Mouse (Mus musculus) ES-Bruce4 (cell line): Measurements from ENCODE around the gene Tasp1. TPM values are rescaled to one million over a fixed set of nuclear protein-coding genes. Genes with fewer than 3 reads are reported as not detected.

Experiments
- H3K27ac ChIP-seq: 2 replicates; pipeline ENCODE4 v1.5.1; 2012; ENCODE audit warnings: low read length, inconsistent platforms; ENCODE audit not compliant: insufficient read depth
- H3K27me3 ChIP-seq: 2 replicates; pipeline ENCODE4 v1.6.1; 2012; ENCODE audit warnings: mild to moderate bottlenecking, low read length, inconsistent platforms; ENCODE audit not compliant: control insufficient read depth, poor library complexity, insufficient read depth, severe bottlenecking
- H3K36me3 ChIP-seq: 2 replicates; pipeline ENCODE4 v1.6.1; 2012; ENCODE audit warnings: inconsistent platforms, mild to moderate bottlenecking, low read length, moderate library complexity; ENCODE audit not compliant: control insufficient read depth, poor library complexity, insufficient read depth, severe bottlenecking
- H3K4me1 ChIP-seq: one replicate; pipeline ENCODE4 v1.8.1; 2011; ENCODE audit warnings: low read length; ENCODE audit not compliant: control insufficient read depth, insufficient read depth
- H3K4me3 ChIP-seq: 2 replicates; pipeline ENCODE4 v1.5.1; 2011; ENCODE audit warnings: low read depth, mild to moderate bottlenecking, low read length
- H3K9ac ChIP-seq: 2 replicates; pipeline ENCODE4 v1.6.1; 2012; ENCODE audit warnings: low read depth, mild to moderate bottlenecking, inconsistent platforms; ENCODE audit not compliant: poor library complexity, severe bottlenecking
- H3K9me3 ChIP-seq: replicated peaks from 2 replicates; pipeline ENCODE4 v1.6.1; 2012; ENCODE audit warnings: mild to moderate bottlenecking, low read length, inconsistent platforms; ENCODE audit not compliant: control insufficient read depth, poor library complexity, insufficient read depth, severe bottlenecking
- CTCF ChIP-seq: IDR thresholded peaks from one replicate; pipeline ENCODE4 v1.8.1; 2011; ENCODE audit warnings: low read depth, low read length
- EP300 ChIP-seq: IDR thresholded peaks from 2 replicates; pipeline ENCODE4 v1.6.1; 2011; ENCODE audit warnings: low read depth, low read length; ENCODE audit not compliant: insufficient read depth
- POLR2A ChIP-seq: IDR thresholded peaks from one replicate; pipeline ENCODE4 v1.8.1; 2011; ENCODE audit warnings: low read length; ENCODE audit not compliant: insufficient read depth
- polyA plus RNA-seq: library from polyadenylated mRNA; stranded (reverse); fragments of >200 nt; gene quantifications from 2 replicates; pipeline ENCODE4 v1.2.4, GENCODE M21; 2011; ENCODE audit warnings: low read depth; ENCODE audit not compliant: missing spikeins, insufficient read depth, insufficient read length

Gene Tasp1
- polyA plus RNA-seq, 1 experiment: 11.9 TPM

GRCm38 (mm10) chr2:140100551-140101474 is 34.2 kb upstream of the Tasp1 start:
- no peak overlapping the region for H3K4me3 ChIP-seq
- H3K27ac ChIP-seq: no peak overlapping the region
- H3K36me3 ChIP-seq: no peaks in the 10 kb centered on the region
- no peaks in the 10 kb centered on the region for H3K27me3 ChIP-seq
- no peaks in the 10 kb centered on the region for H3K4me1 ChIP-seq
- no peak for TF ChIP-seq EP300
- TF ChIP-seq POLR2A: no peak
- no peak for TF ChIP-seq CTCF
- no peaks in the 10 kb centered on the region for H3K9me3 ChIP-seq
- no peak overlapping the region for H3K9ac ChIP-seq

GRCm38 (mm10) chr2:140099971-140100370 is 33.4 kb upstream of the Tasp1 start:
- no peak for TF ChIP-seq CTCF
- TF ChIP-seq EP300: no peak
- no peak for TF ChIP-seq POLR2A
- no peak overlapping the region for H3K9ac ChIP-seq
- H3K36me3 ChIP-seq: no peaks in the 10 kb centered on the region
- H3K27ac ChIP-seq: no peak overlapping the region
- no peaks in the 10 kb centered on the region for H3K27me3 ChIP-seq
- no peaks in the 10 kb centered on the region for H3K9me3 ChIP-seq
- H3K4me3 ChIP-seq: no peak overlapping the region
- H3K4me1 ChIP-seq: no peaks in the 10 kb centered on the region

GRCm38 (mm10) chr2:140097131-140097591 is 30.6 kb upstream of the Tasp1 start:
- H3K4me1 ChIP-seq: no peaks in the 10 kb centered on the region
- H3K36me3 ChIP-seq: no peaks in the 10 kb centered on the region
- TF ChIP-seq EP300 (no peak), POLR2A (no peak), CTCF (no peak)
- no peak overlapping the region for H3K9ac ChIP-seq
- H3K4me3 ChIP-seq: no peak overlapping the region
- no peaks in the 10 kb centered on the region for H3K27me3 ChIP-seq
- H3K9me3 ChIP-seq: no peaks in the 10 kb centered on the region
- H3K27ac ChIP-seq: no peak overlapping the region

GRCm38 (mm10) chr2:140096034-140096433 is 29.4 kb upstream of the Tasp1 start:
- Histone ChIP-seq H3K9ac (no peak overlapping the region), H3K4me3 (no peak overlapping the region), H3K36me3 (no peaks in the 10 kb centered on the region), H3K27me3 (no peaks in the 10 kb centered on the region), H3K27ac (no peak overlapping the region), H3K9me3 (no peaks in the 10 kb centered on the region), H3K4me1 (no peaks in the 10 kb centered on the region)
- TF ChIP-seq POLR2A (no peak), CTCF (no peak), EP300 (no peak)

- H3K4me1 ChIP-seq: no peaks in the 10 kb centered on the region
- H3K9ac ChIP-seq: no peak overlapping the region
- TF ChIP-seq CTCF (no peak), EP300 (no peak), POLR2A (no peak)
- H3K4me3 ChIP-seq: no peak overlapping the region
- no peaks in the 10 kb centered on the region for H3K36me3 ChIP-seq
- no peaks in the 10 kb centered on the region for H3K9me3 ChIP-seq
- H3K27me3 ChIP-seq: no peaks in the 10 kb centered on the region
- H3K27ac ChIP-seq: no peak overlapping the region
Measured at GRCm38 (mm10) chr2:140093433-140093832, 26.8 kb upstream of the Tasp1 start.

- Histone ChIP-seq H3K27me3 (no peaks in the 10 kb centered on the region), H3K36me3 (no peaks in the 10 kb centered on the region), H3K4me3 (no peak overlapping the region), H3K27ac (no peak overlapping the region), H3K9ac (no peak overlapping the region), H3K4me1 (peaks cover 3% of the 10 kb centered on the region), H3K9me3 (no peaks in the 10 kb centered on the region)
- TF ChIP-seq CTCF: no peak
- no peak for TF ChIP-seq POLR2A
- no peak for TF ChIP-seq EP300
Measured at GRCm38 (mm10) chr2:140084245-140084644, 17.6 kb upstream of the Tasp1 start.
